Mouse (Mus musculus): Measurements from ENCODE around the gene Aagab. TPM values are rescaled to one million over a fixed set of nuclear protein-coding genes. Genes with fewer than 3 reads are reported as not detected.

The Aagab gene
- 51.9 and 54.3 TPM in 2 replicates for polyA plus RNA-seq (2014; fragmentation: Nextera tagmentation; extraction: Ambion mirVana)

DNA sequence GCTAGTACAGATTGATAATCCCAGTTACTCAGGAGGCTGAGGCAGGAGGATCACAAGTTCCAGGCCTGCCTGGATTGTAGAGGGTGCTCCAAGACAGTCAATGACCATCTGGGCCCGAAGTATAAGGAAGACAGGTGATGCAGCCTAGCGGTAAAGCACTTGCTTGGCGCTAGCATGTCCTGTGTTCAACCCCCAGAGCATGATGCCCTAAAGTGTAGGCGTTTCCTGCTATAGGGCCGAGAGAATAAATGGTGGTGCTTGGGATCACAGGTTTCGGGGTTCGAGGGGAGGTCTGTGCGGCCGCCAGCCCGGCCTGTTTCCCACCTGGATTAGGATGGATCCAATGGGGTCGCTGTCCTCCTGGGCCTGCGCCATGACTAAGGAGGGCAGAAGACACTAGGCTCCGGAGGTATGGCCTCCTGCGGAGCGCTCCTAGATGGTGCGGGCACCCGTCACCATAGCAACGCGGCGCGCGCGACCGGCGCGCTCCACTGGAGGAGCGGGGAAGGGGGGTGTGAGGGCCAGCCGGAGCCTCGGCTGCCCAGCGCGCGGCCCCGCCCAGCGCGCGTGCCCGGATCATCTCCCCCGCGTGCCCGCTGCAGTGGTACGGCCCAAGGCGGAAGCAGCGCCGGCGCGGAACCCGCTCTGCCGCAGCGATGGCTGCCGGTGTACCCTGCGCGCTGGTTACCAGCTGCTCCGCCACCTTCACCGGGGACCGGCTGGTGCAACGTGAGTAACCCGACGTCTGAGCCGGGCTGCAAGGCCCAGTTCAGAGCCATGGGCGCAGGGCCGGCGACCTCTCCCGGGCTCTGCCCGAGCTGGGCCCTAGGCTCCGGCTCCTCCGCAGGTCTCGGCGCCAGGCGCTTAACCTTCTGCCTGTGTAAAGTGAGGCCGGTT lies at the start of gene Aagab, which contains the start of gene Iqch:
TSS of gene Aagab (plus strand) at position 618 of the 897 bp plus-strand sequence.
TSS of gene Iqch (minus strand) at position 451 of the 897 bp plus-strand sequence.
- H3K4me2 ChIP-seq (ENCODE audit: low read depth) = peak within 1 kb of the TSS; percentile 50
- H3K9ac ChIP-seq (ENCODE audit: low read length) = peak within 1 kb of the TSS; percentile 89
- no peak within 1 kb of the TSS for H3K27ac ChIP-seq (ENCODE audit: low read depth, low read length)
- peak within 1 kb of the TSS; percentile 88 for H3K4me3 ChIP-seq (ENCODE audit: low read depth, low read length)
- H3K4me1 ChIP-seq (ENCODE audit: control insufficient read depth, insufficient read depth, low read length) = peaks cover 12% of the 10 kb centered on the region; the same call in 1 of the 2 replicates
- H3K9me3 ChIP-seq (ENCODE audit: control insufficient read depth, low read length) = no peaks in the 10 kb centered on the region
- 2% methylated on average over 48 of the region's 70 CpGs for WGBS
- H3K27me3 ChIP-seq (ENCODE audit: control insufficient read depth, insufficient read depth, low read length) = no peaks in the 10 kb centered on the region
- DNase-seq (ENCODE audit: low spot score) = peak; percentile 97
- no peaks in the 10 kb centered on the region for H3K36me3 ChIP-seq (ENCODE audit: control insufficient read depth, insufficient read depth, low read length)
- ATAC-seq (ENCODE audit: insufficient read depth, low FRiP score, low TSS enrichment) = peak; percentile 97

DNA sequence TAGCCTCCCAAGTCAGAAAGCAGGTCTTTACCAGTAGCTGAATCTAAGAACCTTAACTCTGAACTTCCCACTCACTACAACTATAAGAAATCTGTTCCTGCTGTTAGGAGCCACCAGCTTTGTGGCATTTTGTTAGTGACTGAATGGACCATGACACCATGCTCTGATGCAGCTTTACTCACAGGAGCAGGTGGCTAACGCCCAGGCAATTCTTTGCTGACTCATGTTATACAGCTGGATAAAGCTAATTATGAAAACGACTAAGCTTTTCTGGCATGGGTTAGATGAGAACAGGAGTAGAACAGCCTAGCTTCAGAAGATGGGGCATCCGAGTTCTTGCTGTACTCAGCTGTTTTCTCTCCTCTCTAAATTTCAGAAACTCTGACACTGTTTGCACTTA lies 48.8 kb upstream of the Aagab start:
- no peak overlapping the region for H3K4me2 ChIP-seq (ENCODE audit: low read depth)
- no peak overlapping the region for H3K27ac ChIP-seq (ENCODE audit: low read depth, low read length)
- H3K36me3 ChIP-seq (ENCODE audit: control insufficient read depth, insufficient read depth, low read length) = no peaks in the 10 kb centered on the region
- H3K9ac ChIP-seq (ENCODE audit: low read length) = no peak overlapping the region
- no peak overlapping the region for H3K4me3 ChIP-seq (ENCODE audit: low read depth, low read length)
- ATAC-seq (ENCODE audit: insufficient read depth, low FRiP score, low TSS enrichment) = no peak
- H3K4me1 ChIP-seq (ENCODE audit: control insufficient read depth, insufficient read depth, low read length) = no peaks in the 10 kb centered on the region; the same call in 1 of the 2 replicates
- no peaks in the 10 kb centered on the region for H3K27me3 ChIP-seq (ENCODE audit: control insufficient read depth, insufficient read depth, low read length)
- 79% methylated on average over 3 of the region's 3 CpGs for WGBS
- no peak for DNase-seq (ENCODE audit: low spot score)
- H3K9me3 ChIP-seq (ENCODE audit: control insufficient read depth, low read length) = no peaks in the 10 kb centered on the region

DNA sequence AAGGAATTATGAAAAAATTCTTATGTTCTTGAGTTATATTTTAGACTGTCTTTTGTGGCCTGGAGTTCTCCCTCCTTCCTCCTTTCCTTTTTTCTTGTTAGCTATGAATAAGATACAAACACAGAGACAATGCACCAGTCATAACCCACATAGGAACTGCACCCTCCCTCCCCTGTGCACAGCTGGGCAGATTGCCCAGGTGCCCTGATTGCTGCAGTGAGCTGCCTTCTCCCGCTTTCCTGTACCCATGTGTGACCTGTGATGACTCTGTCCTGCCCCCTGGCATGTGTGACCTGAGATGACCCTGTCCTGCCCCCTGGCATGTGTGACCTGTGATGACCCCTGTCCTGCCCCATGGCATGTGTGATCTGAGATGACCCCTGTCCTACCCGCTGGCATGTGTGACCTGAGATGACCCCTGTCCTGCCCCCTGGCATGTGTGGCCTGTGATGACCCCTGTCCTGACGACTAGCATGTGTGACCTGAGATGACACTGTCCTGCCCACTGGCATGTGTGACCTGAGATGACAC lies 46.9 kb upstream of the Aagab start:
- Histone ChIP-seq H3K9ac (ENCODE audit: low read length) (no peak overlapping the region), H3K27me3 (ENCODE audit: control insufficient read depth, insufficient read depth, low read length) (no peaks in the 10 kb centered on the region), H3K36me3 (ENCODE audit: control insufficient read depth, insufficient read depth, low read length) (no peaks in the 10 kb centered on the region), H3K4me2 (ENCODE audit: low read depth) (no peak overlapping the region), H3K9me3 (ENCODE audit: control insufficient read depth, low read length) (no peaks in the 10 kb centered on the region), H3K4me1 (ENCODE audit: control insufficient read depth, insufficient read depth, low read length) (no peaks in the 10 kb centered on the region; the same call in 1 of the 2 replicates), H3K4me3 (ENCODE audit: low read depth, low read length) (no peak overlapping the region), H3K27ac (ENCODE audit: low read depth, low read length) (no peak overlapping the region)
- ATAC-seq (ENCODE audit: insufficient read depth, low FRiP score, low TSS enrichment) = no peak
- WGBS = 58% methylated on average over 3 of the region's 3 CpGs
- no peak for DNase-seq (ENCODE audit: low spot score)

DNA sequence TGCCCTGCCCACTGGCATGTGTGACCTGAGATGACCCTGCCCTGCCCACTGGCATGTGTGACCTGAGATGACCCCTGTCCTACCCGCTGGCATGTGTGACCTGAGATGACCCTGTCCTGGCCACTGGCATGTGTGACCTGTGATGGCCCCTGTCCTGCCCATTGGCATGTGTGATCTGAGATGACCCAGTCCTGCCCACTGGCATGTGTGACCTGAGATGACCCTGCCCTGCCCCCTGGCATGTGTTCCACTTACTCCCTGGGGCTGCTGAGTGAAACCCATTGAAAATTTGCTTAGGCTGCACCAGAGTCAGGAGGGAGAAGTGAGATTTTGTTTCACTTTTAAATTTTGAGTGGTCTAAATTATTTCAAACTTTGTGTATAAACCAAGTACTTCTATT lies 46.1 kb upstream of the Aagab start:
- Histone ChIP-seq H3K9me3 (ENCODE audit: control insufficient read depth, low read length) (no peaks in the 10 kb centered on the region), H3K4me1 (ENCODE audit: control insufficient read depth, insufficient read depth, low read length) (no peaks in the 10 kb centered on the region; the same call in 1 of the 2 replicates), H3K4me2 (ENCODE audit: low read depth) (no peak overlapping the region), H3K9ac (ENCODE audit: low read length) (no peak overlapping the region), H3K36me3 (ENCODE audit: control insufficient read depth, insufficient read depth, low read length) (no peaks in the 10 kb centered on the region), H3K27me3 (ENCODE audit: control insufficient read depth, insufficient read depth, low read length) (no peaks in the 10 kb centered on the region), H3K4me3 (ENCODE audit: low read depth, low read length) (no peak overlapping the region), H3K27ac (ENCODE audit: low read depth, low read length) (no peak overlapping the region)
- DNase-seq (ENCODE audit: low spot score) (no peak), ATAC-seq (ENCODE audit: insufficient read depth, low FRiP score, low TSS enrichment) (no peak)
- WGBS = 80% methylated on average over 1 of the region's 1 CpGs

DNA sequence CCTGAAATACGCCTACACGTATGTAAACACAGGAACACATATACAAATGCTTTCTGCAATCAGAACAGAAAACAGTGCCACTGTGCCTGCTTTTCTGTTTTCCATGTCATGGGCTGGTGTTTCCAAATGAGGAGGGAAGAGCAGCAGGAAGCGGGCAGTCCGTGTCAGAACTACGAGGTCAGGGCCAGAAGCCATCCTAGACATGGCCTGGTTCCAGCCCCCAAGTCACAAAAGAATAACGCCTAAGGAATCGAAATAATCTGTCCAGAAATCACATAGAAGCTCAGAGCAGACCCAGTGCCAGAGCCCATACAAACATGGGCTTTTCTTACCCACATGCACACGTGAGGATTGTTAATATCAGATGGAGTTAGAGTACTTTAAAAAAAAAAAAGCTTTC lies 45.5 kb upstream of the Aagab start:
- no peaks in the 10 kb centered on the region for H3K36me3 ChIP-seq (ENCODE audit: control insufficient read depth, insufficient read depth, low read length)
- no peak overlapping the region for H3K4me3 ChIP-seq (ENCODE audit: low read depth, low read length)
- ATAC-seq (ENCODE audit: insufficient read depth, low FRiP score, low TSS enrichment) (no peak), DNase-seq (ENCODE audit: low spot score) (no peak)
- no peaks in the 10 kb centered on the region; the same call in 1 of the 2 replicates for H3K4me1 ChIP-seq (ENCODE audit: control insufficient read depth, insufficient read depth, low read length)
- H3K4me2 ChIP-seq (ENCODE audit: low read depth) = no peak overlapping the region
- no peaks in the 10 kb centered on the region for H3K27me3 ChIP-seq (ENCODE audit: control insufficient read depth, insufficient read depth, low read length)
- no peaks in the 10 kb centered on the region for H3K9me3 ChIP-seq (ENCODE audit: control insufficient read depth, low read length)
- no peak overlapping the region for H3K9ac ChIP-seq (ENCODE audit: low read length)
- WGBS = 91% methylated on average over 8 of the region's 8 CpGs
- no peak overlapping the region for H3K27ac ChIP-seq (ENCODE audit: low read depth, low read length)

DNA sequence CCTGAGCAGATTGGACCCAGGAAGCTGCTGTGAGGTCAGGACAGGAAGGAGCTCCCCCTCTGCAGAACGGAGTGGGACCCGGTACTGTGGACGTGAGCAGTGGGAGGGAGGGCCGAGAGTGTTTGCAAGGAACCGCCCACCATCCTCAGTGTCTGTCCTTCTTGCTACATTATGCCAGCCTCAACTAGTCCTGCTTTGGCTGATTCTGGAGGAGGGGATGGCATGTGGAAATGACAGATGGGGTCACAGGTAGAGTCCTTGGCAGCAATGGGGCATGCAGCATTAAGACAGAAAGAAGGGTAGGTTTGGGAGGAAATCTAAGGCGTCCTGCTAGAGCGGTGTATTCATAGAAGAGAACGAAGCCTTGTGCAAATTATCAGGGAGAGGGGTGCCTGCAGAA lies 40.5 kb upstream of the Aagab start:
- 65% methylated on average over 8 of the region's 8 CpGs for WGBS
- Histone ChIP-seq H3K4me1 (ENCODE audit: control insufficient read depth, insufficient read depth, low read length) (no peaks in the 10 kb centered on the region; the same call in 1 of the 2 replicates), H3K4me3 (ENCODE audit: low read depth, low read length) (no peak overlapping the region), H3K27me3 (ENCODE audit: control insufficient read depth, insufficient read depth, low read length) (no peaks in the 10 kb centered on the region), H3K4me2 (ENCODE audit: low read depth) (no peak overlapping the region), H3K36me3 (ENCODE audit: control insufficient read depth, insufficient read depth, low read length) (no peaks in the 10 kb centered on the region), H3K9me3 (ENCODE audit: control insufficient read depth, low read length) (no peaks in the 10 kb centered on the region), H3K27ac (ENCODE audit: low read depth, low read length) (no peak overlapping the region), H3K9ac (ENCODE audit: low read length) (no peak overlapping the region)
- no peak for DNase-seq (ENCODE audit: low spot score)
- ATAC-seq (ENCODE audit: insufficient read depth, low FRiP score, low TSS enrichment) = no peak

DNA sequence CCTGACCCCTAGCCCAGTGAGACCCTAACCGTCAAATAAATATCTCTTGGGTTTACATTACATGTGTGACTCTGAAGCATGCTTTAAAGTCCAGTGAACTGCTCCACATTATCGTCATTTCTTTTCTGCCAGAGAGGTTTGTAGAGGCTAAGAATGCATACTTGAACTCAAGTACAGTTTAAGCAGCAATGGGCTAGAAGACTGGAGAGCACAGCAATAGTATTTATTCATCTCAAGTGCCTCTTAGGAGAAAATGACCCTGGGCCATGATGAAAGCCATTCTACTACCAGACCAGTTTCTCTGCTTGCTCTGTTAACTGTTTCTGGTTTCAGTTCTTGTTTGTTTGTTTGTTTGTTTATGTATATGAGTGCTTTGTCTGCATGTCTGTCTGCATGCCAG lies 39.0 kb upstream of the Aagab start:
- no peak overlapping the region for H3K4me3 ChIP-seq (ENCODE audit: low read depth, low read length)
- H3K9ac ChIP-seq (ENCODE audit: low read length) = no peak overlapping the region
- no peaks in the 10 kb centered on the region for H3K9me3 ChIP-seq (ENCODE audit: control insufficient read depth, low read length)
- no peaks in the 10 kb centered on the region for H3K27me3 ChIP-seq (ENCODE audit: control insufficient read depth, insufficient read depth, low read length)
- ATAC-seq (ENCODE audit: insufficient read depth, low FRiP score, low TSS enrichment) (no peak), DNase-seq (ENCODE audit: low spot score) (no peak)
- no peak overlapping the region for H3K4me2 ChIP-seq (ENCODE audit: low read depth)
- H3K36me3 ChIP-seq (ENCODE audit: control insufficient read depth, insufficient read depth, low read length) = no peaks in the 10 kb centered on the region
- no peaks in the 10 kb centered on the region; the same call in 1 of the 2 replicates for H3K4me1 ChIP-seq (ENCODE audit: control insufficient read depth, insufficient read depth, low read length)
- no peak overlapping the region for H3K27ac ChIP-seq (ENCODE audit: low read depth, low read length)
- 94% methylated on average over 2 of the region's 2 CpGs for WGBS

DNA sequence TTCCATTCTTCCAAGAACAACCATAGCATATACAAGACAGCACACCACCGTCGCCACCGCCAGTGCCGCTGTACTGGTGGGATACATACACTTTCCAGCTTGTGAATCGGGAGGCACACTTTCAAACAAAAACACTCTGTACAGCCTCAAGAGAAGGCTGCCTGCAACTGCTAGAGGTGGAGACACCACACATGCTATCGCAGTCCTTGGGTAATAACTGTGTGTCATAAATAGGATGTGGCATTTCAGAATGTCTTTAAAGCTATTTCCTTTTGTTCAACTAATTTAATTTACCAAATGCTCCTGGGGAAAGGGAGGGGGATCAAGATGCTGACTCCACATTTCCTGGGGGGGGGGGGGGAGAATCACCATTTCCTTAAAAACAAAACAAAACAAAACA lies 34.1 kb upstream of the Aagab start:
- Histone ChIP-seq H3K4me3 (ENCODE audit: low read depth, low read length) (no peak overlapping the region), H3K9me3 (ENCODE audit: control insufficient read depth, low read length) (no peaks in the 10 kb centered on the region), H3K27ac (ENCODE audit: low read depth, low read length) (no peak overlapping the region), H3K4me2 (ENCODE audit: low read depth) (no peak overlapping the region), H3K9ac (ENCODE audit: low read length) (no peak overlapping the region; the same call in 1 of the 2 replicates), H3K36me3 (ENCODE audit: control insufficient read depth, insufficient read depth, low read length) (no peaks in the 10 kb centered on the region), H3K4me1 (ENCODE audit: control insufficient read depth, insufficient read depth, low read length) (peaks cover 5% of the 10 kb centered on the region), H3K27me3 (ENCODE audit: control insufficient read depth, insufficient read depth, low read length) (no peaks in the 10 kb centered on the region)
- DNase-seq (ENCODE audit: low spot score) (no peak), ATAC-seq (ENCODE audit: insufficient read depth, low FRiP score, low TSS enrichment) (no peak)
- WGBS = 82% methylated on average over 6 of the region's 6 CpGs
